Comparison of ENCODE assay signal across 8 mouse cellular contexts in the genomic region with DNA sequence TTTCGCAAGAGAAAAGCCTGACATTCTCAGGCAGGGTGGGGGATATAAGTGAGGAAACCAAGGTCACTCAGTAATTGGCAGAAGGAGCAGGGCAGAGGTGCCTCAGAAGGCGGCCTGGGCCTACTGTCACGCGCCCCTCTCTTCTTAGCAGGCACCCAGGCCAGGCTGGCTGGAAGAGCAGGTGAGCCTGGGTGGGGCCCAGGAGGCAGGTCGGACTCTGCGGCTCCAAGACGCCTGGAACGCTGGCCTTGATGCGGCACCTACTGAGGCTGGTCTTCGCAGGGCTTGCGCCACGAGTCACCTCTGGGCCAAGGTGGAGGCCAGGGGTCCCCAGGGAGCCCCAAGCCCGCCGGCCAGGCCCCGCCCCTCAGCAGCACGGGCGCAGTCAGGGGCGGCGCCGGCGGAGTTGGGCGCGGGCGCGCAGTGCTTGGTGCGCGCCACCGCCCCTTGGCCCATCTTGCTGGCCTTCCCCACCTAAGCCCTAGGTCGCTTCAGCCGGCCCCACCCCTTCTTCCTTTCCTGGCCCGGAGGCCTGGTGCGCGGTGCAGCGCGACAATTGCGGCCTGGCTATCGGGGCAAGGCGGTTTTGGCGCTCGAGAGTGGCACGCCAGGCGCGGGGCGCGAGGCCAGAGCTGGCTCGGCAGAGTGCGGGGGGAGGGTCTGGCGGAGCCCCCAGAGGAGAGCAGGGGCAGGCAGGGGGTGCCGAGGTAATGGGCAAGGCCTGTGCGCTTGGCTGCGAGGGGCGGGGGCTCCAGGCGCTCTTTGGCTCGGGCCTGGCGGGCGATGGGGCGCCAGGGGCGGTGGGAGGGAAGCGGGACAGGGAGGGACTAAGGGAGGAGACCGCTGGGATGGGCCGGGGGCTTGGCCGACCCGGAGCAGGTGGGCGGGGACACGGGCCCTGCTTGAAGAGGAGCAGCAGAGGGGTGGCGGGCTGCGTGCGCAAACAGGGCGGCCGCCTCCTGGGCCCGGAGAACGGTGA. TPM values are rescaled to one million over a fixed set of nuclear protein-coding genes. Genes with fewer than 3 reads are reported as not detected.
DNase-seq lines count a peak whose midpoint lies in the region; TF ChIP-seq lines count a peak whose summit lies in the region.

TSS of gene Prrg3 (plus strand) at position 552 of the 979 bp plus-strand sequence.

- H3K4me3 ChIP-seq in midbrain, embryonic 10.5 days, result peak within 1 kb of the TSS; percentile 63
- peak within 1 kb of the TSS; percentile 45 for H3K4me3 ChIP-seq in small intestine, adult 2 months (ENCODE audit: low read depth, low read length)

- DNase-seq in ZHBTc4 (ENCODE audit: low read depth, low spot score), result peak; percentile 84
- DNase-seq in cerebellum, adult 8-10 months, result peak; percentile 20
- peak; percentile 61 for DNase-seq in forelimb bud, embryonic 11.5 days (ENCODE audit: low read depth, low spot score)
- peak; percentile 71 for DNase-seq in heart, postnatal 4 days
- peak; percentile 27 to 37 for DNase-seq in left cerebral cortex, postnatal 36 days (ENCODE audit: low spot score in 2 of 2)
- DNase-seq in midbrain, embryonic 10.5 days (ENCODE audit: low spot score), result peak; percentile 79
- no peak for DNase-seq in thymus, postnatal 25 days

- H3K9me3 ChIP-seq in midbrain, embryonic 10.5 days (replicated peaks), result 0 out of 2 replicates have a peak, but pooled peaks cover 7% of the 10 kb centered on the region

- peaks cover 10% of the 10 kb centered on the region for H3K4me1 ChIP-seq in midbrain, embryonic 10.5 days
- no peaks in the 10 kb centered on the region for H3K4me1 ChIP-seq in small intestine, adult 2 months (ENCODE audit: control insufficient read depth, insufficient read depth, insufficient read length, low read length)

- intact Hi-C loops in left cerebral cortex, postnatal 36 days (cut with DNase I), result no loop called here

- TF ChIP-seq CTCF in small intestine, adult 2 months (IDR thresholded peaks at IDR 0.05; ENCODE audit: extremely low read depth, insufficient read length, insufficient replicate concordance, low read depth, low read length), result no peak

- TF ChIP-seq POLR2A in small intestine, adult 2 months (IDR thresholded peaks at IDR 0.05; ENCODE audit: low read depth, low read length), result no peak

- 23% methylated on average over 55 of the region's 72 CpGs for WGBS in midbrain, embryonic 10.5 days
- 19% methylated on average over 71 of the region's 72 CpGs for WGBS in small intestine, adult 2 months

- peaks cover 5% of the 10 kb centered on the region for H3K36me3 ChIP-seq in midbrain, embryonic 10.5 days
- no peaks in the 10 kb centered on the region for H3K36me3 ChIP-seq in small intestine, adult 2 months (ENCODE audit: control insufficient read depth, insufficient read depth, low read length)

- H3K27ac ChIP-seq in midbrain, embryonic 10.5 days (replicated peaks), result peak within 1 kb of the TSS; percentile 87
- H3K27ac ChIP-seq in small intestine, adult 2 months (ENCODE audit: insufficient read depth, low read depth, low read length), result no peak within 1 kb of the TSS

- H3K27me3 ChIP-seq in midbrain, embryonic 10.5 days (ENCODE audit: low read depth, poor library complexity, severe bottlenecking), result peaks cover 36% of the 10 kb centered on the region
- H3K27me3 ChIP-seq in small intestine, adult 2 months (ENCODE audit: control insufficient read depth, insufficient read depth, low read length), result no peaks in the 10 kb centered on the region

RNA-seq across cellular contexts. Expression of gene Prrg3, which starts in this region (rescaled TPM):
- total RNA-seq in heart, postnatal 4 days (2021), result 10 to 100 TPM; 24.9 to 30.9 TPM
- 10 to 100 TPM; 34.9 to 35.1 TPM for total RNA-seq in left cerebral cortex, postnatal 36 days (2021)
- 6.9 and 7.8 TPM in 2 replicates for polyA plus RNA-seq in midbrain, embryonic 10.5 days (2016; fragmentation: Nextera tagmentation; extraction: Ambion mirVana)
- polyA plus RNA-seq in small intestine, adult 2 months (2012; rRNA removed), result 0.15 and 0.20 TPM in 2 replicates
